Mouse (Mus musculus): ENCODE measurements around the gene Slc9a8. TPM values are rescaled to one million over a fixed set of nuclear protein-coding genes. Genes with fewer than 3 reads are reported as not detected.

Slc9a8 gene
- polyA plus RNA-seq, 1 experiment from 2014 or later = 21.6 TPM

- WGBS (ENCODE audit: insufficient replicate concordance) = 54% methylated on average over 9 of the region's 9 CpGs
- H3K4me1 ChIP-seq (ENCODE audit: control insufficient read depth, insufficient read depth, low read length) = no peaks in the 10 kb centered on the region
- peaks cover 11% of the 10 kb centered on the region for H3K36me3 ChIP-seq (ENCODE audit: control insufficient read depth, insufficient read depth, low read length)
- H3K9me3 ChIP-seq (replicated peaks; ENCODE audit: control insufficient read depth, low read length) = no peaks in the 10 kb centered on the region
- peak; percentile 85 for ATAC-seq (replicated peaks; ENCODE audit: insufficient number of reproducible peaks, low FRiP score, low TSS enrichment)
- peak overlapping the region; percentile 92 for H3K27ac ChIP-seq (ENCODE audit: low read depth, low read length)
- H3K4me2 ChIP-seq = peak overlapping the region; percentile 11; the same call in 1 of the 2 replicates
- H3K9ac ChIP-seq (ENCODE audit: low read depth, low read length) = peak overlapping the region; percentile 30; the same call in 1 of the 2 replicates
- H3K27me3 ChIP-seq (ENCODE audit: control insufficient read depth, insufficient read depth, low read length) = no peaks in the 10 kb centered on the region
- no peak overlapping the region for H3K4me3 ChIP-seq (ENCODE audit: low read depth, low read length)
These were observed 9.4 kb downstream of the Slc9a8 start for GRCm38 (mm10) chr2:167430737-167431417.

GRCm38 (mm10) chr2:167431418-167431776 is 9.9 kb downstream of the Slc9a8 start:
- Histone ChIP-seq H3K36me3 (ENCODE audit: control insufficient read depth, insufficient read depth, low read length) (peaks cover 5% of the 10 kb centered on the region), H3K4me3 (ENCODE audit: low read depth, low read length) (no peak overlapping the region), H3K27me3 (ENCODE audit: control insufficient read depth, insufficient read depth, low read length) (no peaks in the 10 kb centered on the region), H3K4me1 (ENCODE audit: control insufficient read depth, insufficient read depth, low read length) (no peaks in the 10 kb centered on the region), H3K27ac (ENCODE audit: low read depth, low read length) (peak overlapping the region; percentile 78), H3K4me2 (peak overlapping the region; percentile 4; the same call in 1 of the 2 replicates), H3K9me3 (replicated peaks; ENCODE audit: control insufficient read depth, low read length) (no peaks in the 10 kb centered on the region), H3K9ac (ENCODE audit: low read depth, low read length) (peak overlapping the region; percentile 23; the same call in 1 of the 2 replicates)
- peak; percentile 86 for ATAC-seq (replicated peaks; ENCODE audit: insufficient number of reproducible peaks, low FRiP score, low TSS enrichment)
- WGBS (ENCODE audit: insufficient replicate concordance) = 62% methylated on average over 7 of the region's 7 CpGs

- Histone ChIP-seq H3K9me3 (replicated peaks; ENCODE audit: control insufficient read depth, low read length) (no peaks in the 10 kb centered on the region), H3K4me2 (no peak overlapping the region), H3K27me3 (ENCODE audit: control insufficient read depth, insufficient read depth, low read length) (no peaks in the 10 kb centered on the region), H3K4me3 (ENCODE audit: low read depth, low read length) (no peak overlapping the region), H3K4me1 (ENCODE audit: control insufficient read depth, insufficient read depth, low read length) (no peaks in the 10 kb centered on the region), H3K27ac (ENCODE audit: low read depth, low read length) (no peak overlapping the region), H3K36me3 (ENCODE audit: control insufficient read depth, insufficient read depth, low read length) (peaks cover 14% of the 10 kb centered on the region), H3K9ac (ENCODE audit: low read depth, low read length) (no peak overlapping the region)
- ATAC-seq (replicated peaks; ENCODE audit: insufficient number of reproducible peaks, low FRiP score, low TSS enrichment) = no peak
- WGBS (ENCODE audit: insufficient replicate concordance) = 95% methylated on average over 6 of the region's 6 CpGs
These were observed 13.1 kb downstream of the Slc9a8 start for GRCm38 (mm10) chr2:167434570-167434969.

- 96% methylated on average over 2 of the region's 2 CpGs for WGBS (ENCODE audit: insufficient replicate concordance)
- no peak for ATAC-seq (replicated peaks; ENCODE audit: insufficient number of reproducible peaks, low FRiP score, low TSS enrichment)
These were observed 14.1 kb downstream of the Slc9a8 start for GRCm38 (mm10) chr2:167435631-167436030.

GRCm38 (mm10) chr2:167436371-167436770 is 14.9 kb downstream of the Slc9a8 start:
- H3K4me2 ChIP-seq = no peak overlapping the region
- H3K9ac ChIP-seq (ENCODE audit: low read depth, low read length) = no peak overlapping the region
- H3K4me1 ChIP-seq (ENCODE audit: control insufficient read depth, insufficient read depth, low read length) = no peaks in the 10 kb centered on the region
- H3K4me3 ChIP-seq (ENCODE audit: low read depth, low read length) = no peak overlapping the region
- ATAC-seq (replicated peaks; ENCODE audit: insufficient number of reproducible peaks, low FRiP score, low TSS enrichment) = no peak
- H3K9me3 ChIP-seq (replicated peaks; ENCODE audit: control insufficient read depth, low read length) = no peaks in the 10 kb centered on the region
- WGBS (ENCODE audit: insufficient replicate concordance) = 83% methylated on average over 5 of the region's 5 CpGs
- H3K36me3 ChIP-seq (ENCODE audit: control insufficient read depth, insufficient read depth, low read length) = peaks cover 16% of the 10 kb centered on the region
- H3K27ac ChIP-seq (ENCODE audit: low read depth, low read length) = no peak overlapping the region
- no peaks in the 10 kb centered on the region for H3K27me3 ChIP-seq (ENCODE audit: control insufficient read depth, insufficient read depth, low read length)

More at GRCm38 (mm10) chr2:167435631-167436030, 14.1 kb downstream of the Slc9a8 start:
- no peaks in the 10 kb centered on the region for H3K27me3 ChIP-seq (ENCODE audit: control insufficient read depth, insufficient read depth, low read length)
- peaks cover 14% of the 10 kb centered on the region for H3K36me3 ChIP-seq (ENCODE audit: control insufficient read depth, insufficient read depth, low read length)
- no peak overlapping the region for H3K4me2 ChIP-seq
- no peak overlapping the region for H3K9ac ChIP-seq (ENCODE audit: low read depth, low read length)
- H3K4me3 ChIP-seq (ENCODE audit: low read depth, low read length) = no peak overlapping the region
- H3K9me3 ChIP-seq (replicated peaks; ENCODE audit: control insufficient read depth, low read length) = no peaks in the 10 kb centered on the region
- no peaks in the 10 kb centered on the region for H3K4me1 ChIP-seq (ENCODE audit: control insufficient read depth, insufficient read depth, low read length)
- H3K27ac ChIP-seq (ENCODE audit: low read depth, low read length) = no peak overlapping the region

GRCm38 (mm10) chr2:167439422-167439821 is 17.9 kb downstream of the Slc9a8 start:
- no peak overlapping the region for H3K9ac ChIP-seq (ENCODE audit: low read depth, low read length)
- H3K27me3 ChIP-seq (ENCODE audit: control insufficient read depth, insufficient read depth, low read length) = no peaks in the 10 kb centered on the region
- H3K27ac ChIP-seq (ENCODE audit: low read depth, low read length) = no peak overlapping the region
- no peaks in the 10 kb centered on the region for H3K4me1 ChIP-seq (ENCODE audit: control insufficient read depth, insufficient read depth, low read length)
- ATAC-seq (replicated peaks; ENCODE audit: insufficient number of reproducible peaks, low FRiP score, low TSS enrichment) = no peak
- H3K36me3 ChIP-seq (ENCODE audit: control insufficient read depth, insufficient read depth, low read length) = peaks cover 21% of the 10 kb centered on the region
- 94% methylated on average over 3 of the region's 3 CpGs for WGBS (ENCODE audit: insufficient replicate concordance)
- H3K4me3 ChIP-seq (ENCODE audit: low read depth, low read length) = no peak overlapping the region
- H3K4me2 ChIP-seq = no peak overlapping the region
- H3K9me3 ChIP-seq (replicated peaks; ENCODE audit: control insufficient read depth, low read length) = no peaks in the 10 kb centered on the region

GRCm38 (mm10) chr2:167443411-167444193 is 22.1 kb downstream of the Slc9a8 start:
- Histone ChIP-seq H3K9ac (ENCODE audit: low read depth, low read length) (no peak overlapping the region), H3K9me3 (replicated peaks; ENCODE audit: control insufficient read depth, low read length) (no peaks in the 10 kb centered on the region), H3K4me1 (ENCODE audit: control insufficient read depth, insufficient read depth, low read length) (peaks cover 4% of the 10 kb centered on the region; the same call in 1 of the 2 replicates), H3K4me2 (no peak overlapping the region), H3K36me3 (ENCODE audit: control insufficient read depth, insufficient read depth, low read length) (peaks cover 17% of the 10 kb centered on the region), H3K4me3 (ENCODE audit: low read depth, low read length) (no peak overlapping the region), H3K27me3 (ENCODE audit: control insufficient read depth, insufficient read depth, low read length) (no peaks in the 10 kb centered on the region), H3K27ac (ENCODE audit: low read depth, low read length) (no peak overlapping the region)
- WGBS (ENCODE audit: insufficient replicate concordance) = 89% methylated on average over 4 of the region's 4 CpGs
- no peak for ATAC-seq (replicated peaks; ENCODE audit: insufficient number of reproducible peaks, low FRiP score, low TSS enrichment)

GRCm38 (mm10) chr2:167445911-167446780 is 24.6 kb downstream of the Slc9a8 start:
- no peak overlapping the region for H3K9ac ChIP-seq (ENCODE audit: low read depth, low read length)
- no peaks in the 10 kb centered on the region for H3K27me3 ChIP-seq (ENCODE audit: control insufficient read depth, insufficient read depth, low read length)
- H3K4me3 ChIP-seq (ENCODE audit: low read depth, low read length) = no peak overlapping the region
- H3K4me1 ChIP-seq (ENCODE audit: control insufficient read depth, insufficient read depth, low read length) = peaks cover 4% of the 10 kb centered on the region; the same call in 1 of the 2 replicates
- H3K36me3 ChIP-seq (ENCODE audit: control insufficient read depth, insufficient read depth, low read length) = peaks cover 17% of the 10 kb centered on the region
- WGBS (ENCODE audit: insufficient replicate concordance) = 79% methylated on average over 20 of the region's 20 CpGs
- no peak overlapping the region for H3K4me2 ChIP-seq
- H3K9me3 ChIP-seq (replicated peaks; ENCODE audit: control insufficient read depth, low read length) = no peaks in the 10 kb centered on the region
- no peak for ATAC-seq (replicated peaks; ENCODE audit: insufficient number of reproducible peaks, low FRiP score, low TSS enrichment)
- H3K27ac ChIP-seq (ENCODE audit: low read depth, low read length) = peak overlapping the region; percentile 82
